Mouse (Mus musculus) yolk sac, embryonic 10.5 days (tissue): ENCODE measurements at regions not wholly inside any gene's neighbourhood (a gene's known extent, or its start where the extent isn't known, plus 50 kb on each side); places are given as distances from the start of the nearest gene placed in this dataset.
A peak's percentile ranks its signal among the peaks of the same experiment; 100 is the strongest.
"Not testable (repeated sequence)": the region's sequence is repeated elsewhere in the genome, so short reads cannot be mapped to it uniquely, and the experiment has no call there.

ENCODE experiments used
- DNase-seq: peaks from one replicate; pipeline ENCODE4 v3.0.0-alpha.2; 2017; ENCODE audit warnings: low spot score

- DNase-seq = no peak
Measured at GRCm38 (mm10) chr17:13488608-13489324, 134.4 kb downstream of the Tcp10c start.

GRCm38 (mm10) chr17:13492239-13492638, 137.9 kb downstream of the Tcp10c start:
- not testable (repeated sequence) for DNase-seq

- not testable (repeated sequence) for DNase-seq
Measured at GRCm38 (mm10) chr17:13492649-13493277, 138.4 kb downstream of the Tcp10c start.

- not testable (repeated sequence) for DNase-seq
Measured at GRCm38 (mm10) chr17:13493866-13494265, 139.5 kb downstream of the Tcp10c start.

- not testable (repeated sequence) for DNase-seq
Measured at GRCm38 (mm10) chr17:13494475-13494874, 140.1 kb downstream of the Tcp10c start.

GRCm38 (mm10) chr17:13504365-13504764, 150.0 kb downstream of the Tcp10c start:
- DNase-seq = not testable (repeated sequence)

GRCm38 (mm10) chr17:13504827-13505268, 150.5 kb downstream of the Tcp10c start:
- not testable (repeated sequence) for DNase-seq

GRCm38 (mm10) chr17:13507397-13508063, 153.2 kb downstream of the Tcp10c start:
- not testable (repeated sequence) for DNase-seq

- peak; percentile 5 for DNase-seq
Measured at GRCm38 (mm10) chr17:13519409-13520201, 165.2 kb downstream of the Tcp10c start.

- not testable (repeated sequence) for DNase-seq
Measured at GRCm38 (mm10) chr17:13532579-13532978, 178.2 kb downstream of the Tcp10c start.

GRCm38 (mm10) chr17:13540446-13541241, 186.3 kb downstream of the Tcp10c start:
- no peak for DNase-seq

GRCm38 (mm10) chr17:13541249-13541648, 186.9 kb downstream of the Tcp10c start:
- DNase-seq = no peak

GRCm38 (mm10) chr17:13542261-13542660, 187.9 kb downstream of the Tcp10c start:
- no peak for DNase-seq

- DNase-seq = no peak
Measured at GRCm38 (mm10) chr17:13542856-13543255, 188.5 kb downstream of the Tcp10c start.

GRCm38 (mm10) chr17:13544036-13544795, 189.8 kb downstream of the Tcp10c start:
- no peak for DNase-seq

GRCm38 (mm10) chr17:13546249-13546648, 191.9 kb downstream of the Tcp10c start:
- DNase-seq = no peak

GRCm38 (mm10) chr17:13546669-13547085, 192.3 kb downstream of the Tcp10c start:
- DNase-seq = no peak

- DNase-seq = no peak
Measured at GRCm38 (mm10) chr17:13547657-13548360, 193.4 kb downstream of the Tcp10c start.

GRCm38 (mm10) chr17:13549975-13550895, 195.9 kb downstream of the Tcp10c start:
- no peak for DNase-seq
